Mouse (Mus musculus): Measurements from ENCODE around the gene Adam4. TPM values are rescaled to one million over a fixed set of nuclear protein-coding genes. Genes with fewer than 3 reads are reported as not detected.
"Not testable (repeated sequence)": the region's sequence is repeated elsewhere in the genome, so short reads cannot be mapped to it uniquely, and the experiment has no call there.

Adam4 gene
- 0.25 and 0.87 TPM in 2 replicates for polyA plus RNA-seq (2015; fragmentation: Nextera tagmentation; extraction: Ambion mirVana)

DNA sequence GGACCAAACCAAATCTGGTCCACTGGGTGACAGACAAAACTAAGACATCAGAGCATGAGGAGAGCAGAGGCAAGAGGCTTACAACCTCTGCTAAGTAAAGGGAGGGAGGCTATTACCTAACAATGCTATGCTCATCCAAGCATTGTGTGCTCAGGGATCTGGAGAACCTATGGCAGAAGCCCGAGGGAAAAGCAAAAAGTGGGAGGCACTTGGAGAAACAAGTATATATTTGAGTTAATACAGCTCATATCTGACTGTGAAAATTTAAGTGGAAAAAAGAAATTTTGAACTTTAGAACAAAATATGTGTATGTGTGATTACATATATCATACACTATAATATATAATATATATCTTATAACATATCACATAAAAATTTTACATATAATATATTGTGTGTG lies at the start of gene Adam4:
Adam4 (minus strand) TSS at position 101 of the 400 bp plus-strand sequence.
- Histone ChIP-seq H3K36me3 (ENCODE audit: control insufficient read depth, insufficient read depth) (no peaks in the 10 kb centered on the region), H3K4me3 (replicated peaks; ENCODE audit: low read length) (no peak within 1 kb of the TSS), H3K27ac (ENCODE audit: low read length) (no peak within 1 kb of the TSS), H3K4me2 (ENCODE audit: low read length) (no peak within 1 kb of the TSS), H3K9ac (replicated peaks; ENCODE audit: low read depth, low read length) (no peak within 1 kb of the TSS), H3K27me3 (replicated peaks; ENCODE audit: control insufficient read depth, insufficient read depth, low read length) (no peaks in the 10 kb centered on the region), H3K9me3 (ENCODE audit: control insufficient read depth, low read length) (no peaks in the 10 kb centered on the region; the same call in 1 of the 2 replicates), H3K4me1 (replicated peaks; ENCODE audit: control insufficient read depth, insufficient read depth, low read length) (no peaks in the 10 kb centered on the region)
- 95% methylated on average over 1 of the region's 1 CpGs for WGBS
- ATAC-seq: no peak

- H3K4me3 ChIP-seq (replicated peaks; ENCODE audit: low read length); H3K36me3 ChIP-seq (ENCODE audit: control insufficient read depth, insufficient read depth); ATAC-seq; H3K27ac ChIP-seq (ENCODE audit: low read length); H3K9me3 ChIP-seq (ENCODE audit: control insufficient read depth, low read length); H3K4me2 ChIP-seq (ENCODE audit: low read length); H3K9ac ChIP-seq (replicated peaks; ENCODE audit: low read depth, low read length); H3K4me1 ChIP-seq (replicated peaks; ENCODE audit: control insufficient read depth, insufficient read depth, low read length); H3K27me3 ChIP-seq (replicated peaks; ENCODE audit: control insufficient read depth, insufficient read depth, low read length): not testable (repeated sequence)
- 94% methylated on average over 7 of the region's 7 CpGs for WGBS
Observed at GRCm38 (mm10) chr12:81459051-81459450, 37.3 kb upstream of the Adam4 start.

- H3K27me3 ChIP-seq (replicated peaks; ENCODE audit: control insufficient read depth, insufficient read depth, low read length); H3K36me3 ChIP-seq (ENCODE audit: control insufficient read depth, insufficient read depth); H3K4me1 ChIP-seq (replicated peaks; ENCODE audit: control insufficient read depth, insufficient read depth, low read length); H3K27ac ChIP-seq (ENCODE audit: low read length); ATAC-seq; H3K4me2 ChIP-seq (ENCODE audit: low read length); H3K4me3 ChIP-seq (replicated peaks; ENCODE audit: low read length); H3K9ac ChIP-seq (replicated peaks; ENCODE audit: low read depth, low read length); H3K9me3 ChIP-seq (ENCODE audit: control insufficient read depth, low read length): not testable (repeated sequence)
- WGBS: 96% methylated on average over 9 of the region's 9 CpGs
Observed at GRCm38 (mm10) chr12:81438985-81439384, 17.2 kb upstream of the Adam4 start.

- H3K36me3 ChIP-seq (ENCODE audit: control insufficient read depth, insufficient read depth); H3K27me3 ChIP-seq (replicated peaks; ENCODE audit: control insufficient read depth, insufficient read depth, low read length); H3K9me3 ChIP-seq (ENCODE audit: control insufficient read depth, low read length); H3K4me3 ChIP-seq (replicated peaks; ENCODE audit: low read length); H3K27ac ChIP-seq (ENCODE audit: low read length); ATAC-seq; H3K4me1 ChIP-seq (replicated peaks; ENCODE audit: control insufficient read depth, insufficient read depth, low read length); H3K9ac ChIP-seq (replicated peaks; ENCODE audit: low read depth, low read length); H3K4me2 ChIP-seq (ENCODE audit: low read length): not testable (repeated sequence)
- WGBS: 99% methylated on average over 2 of the region's 2 CpGs
Observed at GRCm38 (mm10) chr12:81434778-81435177, 13.0 kb upstream of the Adam4 start.

- H3K27me3 ChIP-seq (replicated peaks; ENCODE audit: control insufficient read depth, insufficient read depth, low read length): no peaks in the 10 kb centered on the region
- no peak overlapping the region for H3K9ac ChIP-seq (replicated peaks; ENCODE audit: low read depth, low read length)
- no peak overlapping the region for H3K27ac ChIP-seq (ENCODE audit: low read length)
- no peaks in the 10 kb centered on the region for H3K9me3 ChIP-seq (ENCODE audit: control insufficient read depth, low read length)
- no peaks in the 10 kb centered on the region for H3K4me1 ChIP-seq (replicated peaks; ENCODE audit: control insufficient read depth, insufficient read depth, low read length)
- no peak overlapping the region for H3K4me3 ChIP-seq (replicated peaks; ENCODE audit: low read length)
- 94% methylated on average over 3 of the region's 3 CpGs for WGBS
- no peak for ATAC-seq
- H3K36me3 ChIP-seq (ENCODE audit: control insufficient read depth, insufficient read depth): no peaks in the 10 kb centered on the region
- no peak overlapping the region for H3K4me2 ChIP-seq (ENCODE audit: low read length)
Observed at GRCm38 (mm10) chr12:81413211-81413610, 8.5 kb downstream of the Adam4 start.

GRCm38 (mm10) chr12:81408966-81409365 lies 12.8 kb downstream of the Adam4 start:
- no peak for ATAC-seq
- WGBS: 91% methylated on average over 3 of the region's 3 CpGs
- Histone ChIP-seq H3K4me3 (replicated peaks; ENCODE audit: low read length) (no peak overlapping the region), H3K36me3 (ENCODE audit: control insufficient read depth, insufficient read depth) (no peaks in the 10 kb centered on the region), H3K27me3 (replicated peaks; ENCODE audit: control insufficient read depth, insufficient read depth, low read length) (no peaks in the 10 kb centered on the region), H3K9ac (replicated peaks; ENCODE audit: low read depth, low read length) (no peak overlapping the region), H3K27ac (ENCODE audit: low read length) (no peak overlapping the region), H3K4me2 (ENCODE audit: low read length) (no peak overlapping the region), H3K9me3 (ENCODE audit: control insufficient read depth, low read length) (no peaks in the 10 kb centered on the region), H3K4me1 (replicated peaks; ENCODE audit: control insufficient read depth, insufficient read depth, low read length) (no peaks in the 10 kb centered on the region)

DNA sequence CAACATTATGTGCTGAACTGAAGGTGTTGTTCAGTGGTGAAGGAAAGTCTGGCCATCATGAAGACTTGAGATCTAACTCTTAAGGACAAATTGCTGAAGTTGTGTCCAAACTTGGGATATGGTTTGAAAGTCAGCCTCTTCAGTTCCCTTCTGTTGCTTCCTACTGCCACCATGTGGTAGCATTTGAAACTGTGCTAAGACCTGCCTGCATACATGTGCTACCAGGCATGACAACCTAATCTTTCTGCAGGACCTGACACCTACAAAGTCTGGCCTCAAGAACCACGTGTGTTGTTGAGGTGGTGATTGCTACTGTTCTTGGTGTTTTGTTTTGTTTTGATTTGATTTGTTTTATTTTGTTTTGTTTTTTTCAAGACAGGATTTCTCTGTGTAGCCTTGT lies 19.6 kb downstream of the Adam4 start:
- no peaks in the 10 kb centered on the region for H3K27me3 ChIP-seq (replicated peaks; ENCODE audit: control insufficient read depth, insufficient read depth, low read length)
- H3K4me1 ChIP-seq (replicated peaks; ENCODE audit: control insufficient read depth, insufficient read depth, low read length): no peaks in the 10 kb centered on the region
- no peak for ATAC-seq
- H3K36me3 ChIP-seq (ENCODE audit: control insufficient read depth, insufficient read depth): no peaks in the 10 kb centered on the region
- 30% methylated on average over 1 of the region's 1 CpGs for WGBS
- no peak overlapping the region for H3K4me3 ChIP-seq (replicated peaks; ENCODE audit: low read length)
- H3K4me2 ChIP-seq (ENCODE audit: low read length): no peak overlapping the region
- H3K9me3 ChIP-seq (ENCODE audit: control insufficient read depth, low read length): no peaks in the 10 kb centered on the region
- no peak overlapping the region for H3K9ac ChIP-seq (replicated peaks; ENCODE audit: low read depth, low read length)
- no peak overlapping the region for H3K27ac ChIP-seq (ENCODE audit: low read length)

- not testable (repeated sequence) for H3K27ac ChIP-seq (ENCODE audit: low read length); H3K4me3 ChIP-seq (replicated peaks; ENCODE audit: low read length); H3K9me3 ChIP-seq (ENCODE audit: control insufficient read depth, low read length); ATAC-seq; H3K9ac ChIP-seq (replicated peaks; ENCODE audit: low read depth, low read length); H3K4me2 ChIP-seq (ENCODE audit: low read length); H3K27me3 ChIP-seq (replicated peaks; ENCODE audit: control insufficient read depth, insufficient read depth, low read length); H3K36me3 ChIP-seq (ENCODE audit: control insufficient read depth, insufficient read depth); H3K4me1 ChIP-seq (replicated peaks; ENCODE audit: control insufficient read depth, insufficient read depth, low read length)
- 73% methylated on average over 1 of the region's 1 CpGs for WGBS
Observed at GRCm38 (mm10) chr12:81379364-81379763, 42.4 kb downstream of the Adam4 start, which contains the start of gene Gm4787. Gm4787 (minus strand) TSS chr12:81379464.

Data from forebrain, embryonic 16.5 days (tissue).